Mouse (Mus musculus) forebrain, embryonic 10.5 days (tissue): ENCODE results near the gene Ccdc14. TPM values are rescaled to one million over a fixed set of nuclear protein-coding genes. Genes with fewer than 3 reads are reported as not detected.

Experiments
- DNase-seq: peaks from one replicate; pipeline ENCODE4 v3.0.0-alpha.2; 2017; ENCODE audit warnings: low spot score; ENCODE audit errors: extremely low spot score
- H3K27ac ChIP-seq: fragments of 300-500 bp; sonication (generic); 2 replicates; pipeline ENCODE4 v1.5.1; 2016; ENCODE audit warnings: mild to moderate bottlenecking
- H3K27me3 ChIP-seq: fragments of 300-500 bp; sonication (generic); 2 replicates; pipeline ENCODE4 v1.6.1; 2016; ENCODE audit warnings: mild to moderate bottlenecking; ENCODE audit not compliant: poor library complexity, severe bottlenecking
- H3K36me3 ChIP-seq: fragments of 300-500 bp; sonication (generic); replicated peaks from 2 replicates; pipeline ENCODE4 v1.6.1; 2016; ENCODE audit warnings: mild to moderate bottlenecking, moderate library complexity
- H3K4me1 ChIP-seq: fragments of 300-500 bp; sonication (generic); 2 replicates; pipeline ENCODE4 v1.6.1; 2016
- H3K4me3 ChIP-seq: fragments of 300-500 bp; sonication (generic); 2 replicates; pipeline ENCODE4 v1.5.1; 2016; ENCODE audit warnings: mild to moderate bottlenecking, moderate library complexity
- H3K9me3 ChIP-seq: fragments of 300-500 bp; sonication (generic); 2 replicates; pipeline ENCODE4 v1.6.1; 2016; ENCODE audit warnings: mild to moderate bottlenecking, moderate library complexity
- WGBS: fragments of 180-500 bp; shearing (Covaris S2); methylation state at CpG from one replicate; pipeline ENCODE4 v1.1.7; 2016; 5-methylcytosine and 5-hydroxymethylcytosine counted together
- polyA plus RNA-seq: library from polyadenylated mRNA; unstranded; fragments of >200 nt; fragmentation: Nextera tagmentation; extraction: Ambion mirVana; gene quantifications from 2 replicates; pipeline ENCODE4 v1.2.1, GENCODE M21; 2016

Ccdc14 gene
- polyA plus RNA-seq, 1 experiment from 2014 or later = 12.2 TPM

GRCm38 (mm10) chr16:34738656-34739233 lies 48.3 kb downstream of the Ccdc14 start:
- no peak overlapping the region for H3K27ac ChIP-seq
- WGBS = 94% methylated on average over 4 of the region's 4 CpGs
- no peaks in the 10 kb centered on the region for H3K36me3 ChIP-seq
- H3K4me1 ChIP-seq = no peaks in the 10 kb centered on the region
- DNase-seq = no peak
- H3K4me3 ChIP-seq = no peak overlapping the region
- peaks cover 7% of the 10 kb centered on the region for H3K27me3 ChIP-seq
- H3K9me3 ChIP-seq = no peaks in the 10 kb centered on the region

- H3K36me3 ChIP-seq = no peaks in the 10 kb centered on the region
- H3K4me1 ChIP-seq = peaks cover 23% of the 10 kb centered on the region
- H3K27me3 ChIP-seq = peaks cover 39% of the 10 kb centered on the region
- H3K27ac ChIP-seq = no peak overlapping the region
- DNase-seq = no peak
- no peak overlapping the region for H3K4me3 ChIP-seq
- WGBS = 53% methylated on average over 2 of the region's 2 CpGs
- H3K9me3 ChIP-seq = no peaks in the 10 kb centered on the region
These were observed 52.5 kb downstream of the Ccdc14 start for GRCm38 (mm10) chr16:34742930-34743329.

- DNase-seq = peak; percentile 90
- WGBS = under 1% methylated on average over 48 of the region's 48 CpGs
- peak within 1 kb of the TSS; percentile 82 for H3K27ac ChIP-seq
- peak within 1 kb of the TSS; percentile 59 for H3K4me3 ChIP-seq
- no peaks in the 10 kb centered on the region; the same call in 1 of the 2 replicates for H3K36me3 ChIP-seq
- peaks cover 41% of the 10 kb centered on the region for H3K27me3 ChIP-seq
- H3K9me3 ChIP-seq = no peaks in the 10 kb centered on the region
- peaks cover 45% of the 10 kb centered on the region for H3K4me1 ChIP-seq
These were observed 54.7 kb downstream of the Ccdc14 start, which contains the start of gene Mylk for GRCm38 (mm10) chr16:34745065-34745585. Gene Mylk, plus strand, starts transcription at chr16:34745210.

GRCm38 (mm10) chr16:34748081-34748720 lies 57.8 kb downstream of the Ccdc14 start:
- no peaks in the 10 kb centered on the region; the same call in 1 of the 2 replicates for H3K9me3 ChIP-seq
- H3K27ac ChIP-seq = peak overlapping the region; percentile 83
- H3K4me1 ChIP-seq = peaks cover 61% of the 10 kb centered on the region
- peaks cover 39% of the 10 kb centered on the region for H3K27me3 ChIP-seq
- H3K4me3 ChIP-seq = peak overlapping the region; percentile 32
- no peaks in the 10 kb centered on the region; the same call in 1 of the 2 replicates for H3K36me3 ChIP-seq
- peak; percentile 58 for DNase-seq
- 14% methylated on average over 11 of the region's 11 CpGs for WGBS

GRCm38 (mm10) chr16:34749536-34749935 lies 59.1 kb downstream of the Ccdc14 start:
- no peaks in the 10 kb centered on the region; the same call in 1 of the 2 replicates for H3K9me3 ChIP-seq
- no peak overlapping the region for H3K4me3 ChIP-seq
- no peak for DNase-seq
- peaks cover 62% of the 10 kb centered on the region for H3K4me1 ChIP-seq
- peak overlapping the region; percentile 71 for H3K27ac ChIP-seq
- 62% methylated on average over 4 of the region's 4 CpGs for WGBS
- H3K27me3 ChIP-seq = peaks cover 26% of the 10 kb centered on the region
- no peaks in the 10 kb centered on the region; the same call in 1 of the 2 replicates for H3K36me3 ChIP-seq

- WGBS = 80% methylated on average over 3 of the region's 3 CpGs
- peaks cover 18% of the 10 kb centered on the region for H3K27me3 ChIP-seq
- no peaks in the 10 kb centered on the region; the same call in 1 of the 2 replicates for H3K9me3 ChIP-seq
- H3K27ac ChIP-seq = no peak overlapping the region
- H3K4me1 ChIP-seq = peaks cover 62% of the 10 kb centered on the region
- no peak overlapping the region for H3K4me3 ChIP-seq
- no peaks in the 10 kb centered on the region; the same call in 1 of the 2 replicates for H3K36me3 ChIP-seq
- DNase-seq = no peak
These were observed 61.6 kb downstream of the Ccdc14 start for GRCm38 (mm10) chr16:34752026-34752425.

GRCm38 (mm10) chr16:34752977-34753376 lies 62.6 kb downstream of the Ccdc14 start:
- Histone ChIP-seq H3K4me3 (no peak overlapping the region), H3K27ac (no peak overlapping the region), H3K27me3 (peaks cover 10% of the 10 kb centered on the region; the same call in 1 of the 2 replicates), H3K4me1 (peaks cover 67% of the 10 kb centered on the region), H3K36me3 (no peaks in the 10 kb centered on the region; the same call in 1 of the 2 replicates), H3K9me3 (no peaks in the 10 kb centered on the region; the same call in 1 of the 2 replicates)
- no peak for DNase-seq
- 82% methylated on average over 3 of the region's 3 CpGs for WGBS

- no peaks in the 10 kb centered on the region for H3K9me3 ChIP-seq
- H3K4me1 ChIP-seq = peaks cover 38% of the 10 kb centered on the region
- DNase-seq = no peak
- peak overlapping the region; percentile 48; the same call in 1 of the 2 replicates for H3K27ac ChIP-seq
- no peaks in the 10 kb centered on the region for H3K36me3 ChIP-seq
- no peak overlapping the region for H3K4me3 ChIP-seq
- WGBS = 75% methylated on average over 7 of the region's 7 CpGs
- peaks cover 9% of the 10 kb centered on the region; the same call in 1 of the 2 replicates for H3K27me3 ChIP-seq
These were observed 66.6 kb downstream of the Ccdc14 start for GRCm38 (mm10) chr16:34756991-34757390.

- Histone ChIP-seq H3K9me3 (no peaks in the 10 kb centered on the region), H3K4me1 (peaks cover 32% of the 10 kb centered on the region), H3K27ac (no peak overlapping the region), H3K36me3 (no peaks in the 10 kb centered on the region), H3K4me3 (no peak overlapping the region), H3K27me3 (peaks cover 9% of the 10 kb centered on the region; the same call in 1 of the 2 replicates)
- 56% methylated on average over 5 of the region's 5 CpGs for WGBS
- DNase-seq = no peak
These were observed 67.8 kb downstream of the Ccdc14 start for GRCm38 (mm10) chr16:34758205-34758604.

- H3K9me3 ChIP-seq = peaks cover 5% of the 10 kb centered on the region; the same call in 1 of the 2 replicates
- no peaks in the 10 kb centered on the region; the same call in 1 of the 2 replicates for H3K36me3 ChIP-seq
- WGBS = 86% methylated on average over 9 of the region's 9 CpGs
- H3K27ac ChIP-seq = no peak overlapping the region
- H3K27me3 ChIP-seq = peaks cover 27% of the 10 kb centered on the region
- no peak overlapping the region for H3K4me3 ChIP-seq
- no peak for DNase-seq
- H3K4me1 ChIP-seq = peaks cover 10% of the 10 kb centered on the region
These were observed 73.7 kb downstream of the Ccdc14 start for GRCm38 (mm10) chr16:34763959-34764591.

- no peaks in the 10 kb centered on the region; the same call in 1 of the 2 replicates for H3K36me3 ChIP-seq
- H3K4me1 ChIP-seq = peaks cover 10% of the 10 kb centered on the region
- peaks cover 7% of the 10 kb centered on the region; the same call in 1 of the 2 replicates for H3K9me3 ChIP-seq
- WGBS = 75% methylated on average over 1 of the region's 1 CpGs
- H3K4me3 ChIP-seq = no peak overlapping the region
- no peak for DNase-seq
- H3K27me3 ChIP-seq = peaks cover 40% of the 10 kb centered on the region
- no peak overlapping the region for H3K27ac ChIP-seq
These were observed 75.2 kb downstream of the Ccdc14 start for GRCm38 (mm10) chr16:34765666-34766065.

- 96% methylated on average over 1 of the region's 1 CpGs for WGBS
- H3K27ac ChIP-seq = no peak overlapping the region
- peaks cover 10% of the 10 kb centered on the region for H3K4me1 ChIP-seq
- H3K9me3 ChIP-seq = peaks cover 13% of the 10 kb centered on the region; the same call in 1 of the 2 replicates
- H3K36me3 ChIP-seq = no peaks in the 10 kb centered on the region; the same call in 1 of the 2 replicates
- peaks cover 45% of the 10 kb centered on the region for H3K27me3 ChIP-seq
- no peak overlapping the region for H3K4me3 ChIP-seq
- DNase-seq = no peak
These were observed 75.8 kb downstream of the Ccdc14 start for GRCm38 (mm10) chr16:34766193-34766592.
